Mouse (Mus musculus) lung, postnatal 0 days (tissue): ENCODE measurements around the gene Mical2.

Source experiments
- CTCF ChIP-seq: IDR thresholded peaks from 2 replicates; pipeline ENCODE4 v1.5.1; 2016; ENCODE audit warnings: antibody characterized with exemption, mild to moderate bottlenecking
- EP300 ChIP-seq: IDR thresholded peaks from 2 replicates; pipeline ENCODE4 v1.6.1; 2016; ENCODE audit warnings: antibody characterized with exemption, mild to moderate bottlenecking, control low read depth

GRCm38 (mm10) chr7:112275883-112276282 is 50.2 kb downstream of the Mical2 start:
- TF ChIP-seq CTCF (no peak), EP300 (no peak)
